Mouse (Mus musculus) small intestine, adult 10 weeks (tissue): Measurements from ENCODE around the gene Ceacam19. TPM values are rescaled to one million over a fixed set of nuclear protein-coding genes. Genes with fewer than 3 reads are reported as not detected.

ENCODE experiments used
- polyA plus RNA-seq: library from polyadenylated mRNA; stranded (reverse); fragments of 350-450 nt; fragmentation: Illumina TruSeq; extraction: RNeasy Lipid Tissue Mini Kit (QIAGEN cat#74804); gene quantifications from one replicate; pipeline ENCODE4 v1.2.3, GENCODE M21; 2014; ENCODE audit warnings: low replicate concordance

The Ceacam19 gene
- polyA plus RNA-seq, result not detected

GRCm38 (mm10) chr7:19887849-19888248 is at the start of gene Ceacam19:
Ceacam19 (minus strand) TSS chr7:19887965.

GRCm38 (mm10) chr7:19920506-19921261 is 32.9 kb upstream of the Ceacam19 start, which contains the start of gene Pvr:
Pvr (minus strand) TSS chr7:19921160.

GRCm38 (mm10) chr7:19861199-19861598 is 26.6 kb downstream of the Ceacam19 start, which contains the start of gene Ceacam16:
Ceacam16 (minus strand) TSS chr7:19861299.

GRCm38 (mm10) chr7:19851858-19852570 is 35.8 kb downstream of the Ceacam19 start, which contains the start of gene Gm19345:
Gm19345 (plus strand) TSS chr7:19852003.

Other genes starting within 250 kb of the Ceacam19 start
- gene Clptm1, start 222.9 kb downstream of the Ceacam19 start, polyA plus RNA-seq, result 5.2 TPM
- 21.6 TPM for gene Apoc2, start 210.0 kb downstream of the Ceacam19 start, polyA plus RNA-seq
- not detected for gene Gm44805, start 206.5 kb downstream of the Ceacam19 start, polyA plus RNA-seq
- not detected for gene Apoc4, start 206.5 kb downstream of the Ceacam19 start, polyA plus RNA-seq
- gene Apoc1, start 195.3 kb downstream of the Ceacam19 start, polyA plus RNA-seq, result not detected
- gene Apoe, start 188.8 kb downstream of the Ceacam19 start, polyA plus RNA-seq, result 2.3 TPM
- gene Tomm40, start 172.5 kb downstream of the Ceacam19 start, polyA plus RNA-seq, result 0.93 TPM
- 5.7 TPM for gene Nectin2, start 137.5 kb downstream of the Ceacam19 start, polyA plus RNA-seq
- gene Bcam, start 116.9 kb downstream of the Ceacam19 start, polyA plus RNA-seq, result not detected
- gene Cblc, start 91.2 kb downstream of the Ceacam19 start, polyA plus RNA-seq, result 3.7 TPM
- gene Bcl3, start 65.2 kb downstream of the Ceacam19 start, polyA plus RNA-seq, result 1.2 TPM
- gene Gm19345, start 36.0 kb downstream of the Ceacam19 start, polyA plus RNA-seq, result not detected
- not detected for gene Ceacam16, start 26.7 kb downstream of the Ceacam19 start, polyA plus RNA-seq
- gene Pvr, start 33.2 kb upstream of the Ceacam19 start, polyA plus RNA-seq, result 22.6 TPM
- gene Igsf23, start 62.8 kb upstream of the Ceacam19 start, polyA plus RNA-seq, result 25.9 TPM
- 63.7 TPM for gene Ceacam20, start 77.4 kb upstream of the Ceacam19 start, polyA plus RNA-seq
- gene Nlrp9b, start 103.5 kb upstream of the Ceacam19 start, polyA plus RNA-seq, result 150 TPM
- gene Vmn1r91, start 211.7 kb upstream of the Ceacam19 start, polyA plus RNA-seq, result 0.67 TPM
- not detected for gene Gm16442, start 234.6 kb upstream of the Ceacam19 start, polyA plus RNA-seq